Mouse (Mus musculus) G1E (cell line): ENCODE data around the gene Dnajc7. TPM values are rescaled to one million over a fixed set of nuclear protein-coding genes. Genes with fewer than 3 reads are reported as not detected.

Source experiments
- ATAC-seq: 2 replicates; pipeline ENCODE4 v1.8.0; 2016; ENCODE audit warnings: mild to moderate bottlenecking; ENCODE audit not compliant: insufficient number of reproducible peaks, poor library complexity, low FRiP score, severe bottlenecking; ENCODE audit errors: extremely low read depth
- DNase-seq: peaks from one replicate; pipeline ENCODE4 v3.0.0; 2012; ENCODE audit warnings: low spot score
- H3K27me3 ChIP-seq: 2 replicates; pipeline ENCODE4 v1.6.1; 2012; ENCODE audit warnings: mild to moderate bottlenecking, low read length, inconsistent platforms; ENCODE audit not compliant: insufficient read depth
- H3K36me3 ChIP-seq: replicated peaks from 2 replicates; pipeline ENCODE3; 2012; ENCODE audit warnings: mild to moderate bottlenecking, inconsistent platforms
- H3K4me1 ChIP-seq: 2 replicates; pipeline ENCODE4 v1.6.1; 2012; ENCODE audit warnings: low read depth, low read length, inconsistent platforms, mixed read lengths; ENCODE audit not compliant: insufficient read depth
- H3K4me3 ChIP-seq: 2 replicates; pipeline ENCODE4 v1.5.1; 2012; ENCODE audit warnings: low read depth, mild to moderate bottlenecking, inconsistent platforms, low read length, moderate library complexity, mixed read lengths
- H3K9me3 ChIP-seq: replicated peaks from 2 replicates; pipeline ENCODE4 v1.6.1; 2012; ENCODE audit warnings: inconsistent platforms
- CTCF ChIP-seq: IDR thresholded peaks from 2 replicates; pipeline ENCODE4 v1.5.1; 2012; ENCODE audit warnings: low read depth, low read length, inconsistent platforms, mixed read lengths
- GATA1 ChIP-seq: IDR thresholded peaks from 2 replicates; pipeline ENCODE4 v1.6.1; 2012; ENCODE audit warnings: borderline replicate concordance, low read length, inconsistent platforms, mixed read lengths
- GATA2 ChIP-seq: IDR thresholded peaks from 2 replicates; pipeline ENCODE4 v1.6.1; 2012; ENCODE audit warnings: low read depth, low read length, inconsistent platforms, borderline replicate concordance
- POLR2AphosphoS5 ChIP-seq: IDR thresholded peaks from 2 replicates; pipeline ENCODE4 v1.6.1; 2012; ENCODE audit warnings: low read depth, low read length, inconsistent platforms; ENCODE audit not compliant: insufficient replicate concordance
- TAL1 ChIP-seq: conservative IDR thresholded peaks from 2 replicates; pipeline ENCODE4 v1.6.1; 2012; ENCODE audit warnings: low read depth, low read length, inconsistent platforms, mixed read lengths
- polyA plus RNA-seq: library from polyadenylated mRNA; stranded (reverse); fragments of >175 nt; gene quantifications from 2 replicates; pipeline ENCODE4 v1.2.3, GENCODE M21; 2012
- total RNA-seq, 2 experiments: library from RNA; stranded (forward) in 1 of 2; stranded (reverse) in 1 of 2; fragments of 200-1000 nt in 1 of 2; fragments of >200 nt in 1 of 2; fragmentation: Nextera tagmentation in 1 of 2; gene quantifications; 2 replicates each; pipeline ENCODE4 v1.2.3; 2014 to 2017

The Dnajc7 gene
- total and polyA plus RNA-seq, 3 experiments = 140 to 234 (median 151) TPM

DNA sequence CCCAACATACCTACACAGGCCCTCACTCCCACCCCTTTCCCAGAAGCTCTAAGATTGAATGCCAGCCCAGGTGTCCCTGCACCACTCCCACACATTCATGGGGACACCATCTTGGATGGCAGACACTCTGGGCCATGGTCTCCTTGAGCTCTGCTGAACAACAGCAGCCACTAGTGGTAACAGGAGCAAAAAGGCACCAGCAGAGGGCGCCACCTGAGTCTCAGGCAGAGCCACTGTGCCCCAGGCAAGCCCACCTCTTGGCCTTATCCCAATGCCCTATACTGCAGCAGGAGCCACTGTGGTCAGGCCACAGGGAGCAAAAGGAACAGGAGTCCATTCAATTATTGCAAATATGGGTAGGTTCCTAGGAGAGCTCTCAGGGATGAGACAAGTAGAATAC is 26.3 kb upstream of the Dnajc7 start:
- DNase-seq (no peak), ATAC-seq (no peak)
- Histone ChIP-seq H3K36me3 (no peaks in the 10 kb centered on the region), H3K4me1 (no peaks in the 10 kb centered on the region), H3K27me3 (peaks cover 54% of the 10 kb centered on the region), H3K9me3 (no peaks in the 10 kb centered on the region), H3K4me3 (no peak overlapping the region)
- TF ChIP-seq GATA1 = no peak
- TF ChIP-seq POLR2AphosphoS5 = no peak
- no peak for TF ChIP-seq TAL1
- TF ChIP-seq CTCF = peak; percentile 63
- TF ChIP-seq GATA2 = no peak

DNA sequence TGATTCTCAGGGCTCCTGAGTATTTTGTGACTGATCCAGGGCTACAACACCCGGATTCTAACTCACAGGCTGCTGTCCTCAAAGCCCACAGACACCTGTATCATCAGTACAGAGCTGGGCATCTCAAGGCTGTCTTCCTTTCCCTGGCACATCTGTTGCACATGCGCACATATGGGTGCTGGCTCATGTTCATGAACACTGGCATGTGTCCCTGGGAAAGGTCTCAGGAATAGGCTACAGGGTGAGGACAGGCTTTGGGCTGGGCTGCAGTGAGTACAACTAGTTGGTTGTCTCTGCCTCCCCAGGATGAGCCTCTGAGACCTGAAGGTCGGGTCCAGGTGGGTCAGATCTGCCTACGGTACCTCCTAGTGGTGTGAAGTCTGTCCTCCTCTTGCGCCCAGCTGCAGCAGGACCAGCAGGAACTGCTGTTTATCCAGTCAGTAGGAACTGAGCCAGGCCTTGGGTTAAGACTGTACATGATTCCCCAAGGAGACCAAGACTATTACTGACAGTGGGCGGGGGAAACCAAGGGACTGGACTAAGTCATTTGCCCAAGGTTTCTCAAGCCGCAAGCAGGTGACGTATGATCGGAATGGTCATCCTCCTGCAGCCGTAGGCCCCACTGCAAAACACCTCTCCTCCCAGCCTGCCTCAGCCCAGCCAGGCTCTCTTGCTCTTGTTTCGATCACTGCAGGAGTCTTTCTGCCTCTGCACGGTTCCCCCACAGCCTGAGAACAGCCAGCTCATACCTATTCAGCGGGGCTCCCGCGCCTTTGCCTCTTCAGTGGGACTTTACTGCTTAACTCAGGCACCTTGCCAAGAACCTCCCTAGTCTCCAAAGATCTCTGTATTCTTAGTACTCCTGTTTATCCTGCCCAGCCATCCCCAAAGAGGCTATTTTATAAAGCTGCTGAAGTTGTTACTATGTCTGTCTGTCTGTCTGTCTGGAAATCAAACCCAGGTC is 23.9 kb upstream of the Dnajc7 start:
- H3K27me3 ChIP-seq = peaks cover 50% of the 10 kb centered on the region
- no peaks in the 10 kb centered on the region for H3K36me3 ChIP-seq
- H3K4me3 ChIP-seq = no peak overlapping the region
- ATAC-seq (no peak), DNase-seq (no peak)
- no peaks in the 10 kb centered on the region for H3K4me1 ChIP-seq
- no peaks in the 10 kb centered on the region for H3K9me3 ChIP-seq
- TF ChIP-seq GATA1 (no peak), GATA2 (no peak), TAL1 (no peak), POLR2AphosphoS5 (no peak), CTCF (no peak)

DNA sequence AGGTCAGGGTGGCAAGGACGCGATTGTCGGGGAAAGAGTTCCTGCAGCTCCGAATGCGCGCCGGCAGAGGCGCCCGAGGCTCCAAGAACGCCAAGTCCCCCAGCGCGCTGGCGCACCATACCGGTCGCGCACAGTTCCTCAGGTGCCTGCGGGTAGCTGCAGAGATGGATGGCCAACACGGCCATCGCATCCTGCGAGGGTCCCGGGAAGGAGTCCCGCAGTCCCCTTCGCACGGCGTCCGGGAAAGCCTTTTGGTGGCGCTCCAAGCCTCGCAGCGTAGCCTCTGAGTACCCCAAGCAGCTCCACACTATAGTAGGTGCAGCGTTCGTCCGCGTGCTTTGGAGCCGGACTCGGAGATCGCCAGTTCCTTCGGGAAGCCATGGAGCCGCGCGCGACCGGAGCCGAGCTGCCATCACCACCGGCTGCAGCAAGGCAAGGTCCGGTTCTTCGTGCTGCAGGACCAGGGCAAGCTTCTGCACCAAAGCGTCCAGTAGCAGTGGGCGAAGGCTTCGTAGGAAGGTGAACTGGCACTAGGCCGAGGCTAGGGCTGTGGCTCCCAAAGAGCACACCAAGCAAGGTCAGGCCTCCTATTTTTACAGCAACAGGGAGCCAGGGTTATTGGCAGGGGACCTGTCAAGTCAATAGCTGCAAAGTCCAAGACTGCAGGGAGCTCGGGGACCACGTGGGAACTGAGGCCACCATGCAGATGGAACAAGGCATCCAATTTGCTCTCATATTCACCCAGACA is 20.4 kb upstream of the Dnajc7 start:
- Histone ChIP-seq H3K4me3 (no peak overlapping the region), H3K27me3 (peaks cover 68% of the 10 kb centered on the region), H3K9me3 (no peaks in the 10 kb centered on the region), H3K4me1 (no peaks in the 10 kb centered on the region; the same call in 1 of the 2 replicates), H3K36me3 (no peaks in the 10 kb centered on the region)
- no peak for ATAC-seq
- TF ChIP-seq TAL1 (no peak), GATA1 (no peak), POLR2AphosphoS5 (no peak), GATA2 (no peak), CTCF (no peak)
- no peak for DNase-seq

DNA sequence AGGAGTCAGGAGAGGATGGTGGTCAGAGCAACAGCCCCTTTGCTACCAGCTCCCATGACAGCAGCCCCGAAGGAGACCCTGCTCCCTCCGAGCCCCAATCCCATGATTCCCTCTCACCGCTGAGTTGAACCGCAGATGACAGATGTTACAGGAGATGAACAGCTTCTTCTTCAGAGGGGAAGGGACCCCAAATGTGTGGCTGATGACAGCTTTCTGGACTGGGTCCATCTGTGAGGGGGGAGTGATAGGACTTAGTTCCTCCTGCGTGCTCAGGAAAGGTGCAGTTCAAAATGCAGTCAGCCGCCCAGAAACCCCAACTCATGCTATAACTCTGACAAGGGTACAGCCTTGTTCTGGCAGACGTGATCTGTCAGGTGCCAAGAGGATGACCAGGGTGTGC is 14.6 kb upstream of the Dnajc7 start:
- H3K9me3 ChIP-seq = no peaks in the 10 kb centered on the region
- H3K4me1 ChIP-seq = peaks cover 14% of the 10 kb centered on the region
- DNase-seq = no peak
- no peaks in the 10 kb centered on the region for H3K36me3 ChIP-seq
- peaks cover 80% of the 10 kb centered on the region for H3K27me3 ChIP-seq
- no peak for ATAC-seq
- TF ChIP-seq GATA2 (no peak), CTCF (no peak), TAL1 (no peak), POLR2AphosphoS5 (no peak), GATA1 (no peak)
- H3K4me3 ChIP-seq = no peak overlapping the region

DNA sequence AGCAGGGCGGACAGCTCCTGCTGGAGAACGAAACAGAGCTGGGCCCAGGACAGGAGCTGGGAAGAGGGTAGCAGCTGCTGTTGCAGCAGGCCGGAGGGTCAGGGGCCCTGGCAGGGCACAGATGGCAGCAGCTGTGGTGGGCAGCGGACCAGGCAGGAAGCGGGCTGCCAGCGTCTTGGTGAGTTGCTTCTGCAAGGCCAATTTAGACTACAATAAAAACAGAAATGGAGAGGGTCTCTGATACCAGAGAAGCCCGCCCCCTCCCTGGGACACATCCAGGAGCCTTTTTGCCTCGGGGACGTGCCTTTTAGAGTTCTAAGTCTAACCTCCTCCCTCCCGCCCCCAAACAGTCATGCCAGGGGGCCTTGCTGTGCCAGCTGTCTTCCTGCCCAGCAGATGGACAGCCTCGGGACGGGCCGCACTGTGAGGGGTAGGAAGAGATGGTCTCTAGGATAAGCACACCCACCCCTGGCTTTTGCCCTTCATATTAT is 8.9 kb upstream of the Dnajc7 start:
- TF ChIP-seq GATA1 = no peak
- no peak for TF ChIP-seq CTCF
- no peak for TF ChIP-seq TAL1
- no peak for TF ChIP-seq GATA2
- no peak for TF ChIP-seq POLR2AphosphoS5
- H3K4me3 ChIP-seq = no peak overlapping the region
- H3K4me1 ChIP-seq = peaks cover 49% of the 10 kb centered on the region
- 0 out of 2 replicates have a peak, but pooled peaks cover 3% of the 10 kb centered on the region for H3K9me3 ChIP-seq
- peaks cover 48% of the 10 kb centered on the region for H3K27me3 ChIP-seq
- DNase-seq = no peak
- peaks cover 44% of the 10 kb centered on the region for H3K36me3 ChIP-seq
- no peak for ATAC-seq
